Mouse (Mus musculus): ENCODE results near the gene Rbm38.

DNA sequence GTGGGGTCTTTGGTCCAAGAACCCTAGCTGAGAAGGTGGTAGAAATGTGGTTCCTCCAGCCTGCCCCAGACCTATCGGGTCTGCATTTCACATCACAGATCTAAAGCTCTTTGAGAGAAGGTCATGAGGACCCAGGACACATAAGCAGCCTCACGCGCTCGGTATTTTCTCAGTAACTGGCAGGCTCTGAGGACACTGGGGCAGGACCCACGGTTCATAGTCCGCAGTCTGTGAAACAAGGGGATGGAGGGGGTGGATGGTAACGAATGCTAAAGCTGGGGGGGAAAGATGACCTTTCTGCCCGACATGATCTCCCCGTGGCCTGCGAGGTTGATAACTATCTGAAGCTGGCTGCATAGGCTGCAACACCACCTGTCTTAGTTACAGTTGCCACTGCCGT is 22.6 kb upstream of the Rbm38 start:
- TF ChIP-seq POLR2A (IDR thresholded peaks at IDR 0.05; ENCODE audit: low read depth, low read length) (no peak), CTCF (IDR thresholded peaks at IDR 0.05; ENCODE audit: extremely low read depth, insufficient read length, insufficient replicate concordance, low read depth, low read length) (no peak)
